Mouse (Mus musculus) erythroblast, embryonic 14.5 days (primary cell): Measurements from ENCODE around the gene Nop10. TPM values are rescaled to one million over a fixed set of nuclear protein-coding genes. Genes with fewer than 3 reads are reported as not detected.

Experiments
- H3K27me3 ChIP-seq: 2 replicates; pipeline ENCODE4 v1.6.1; 2012; ENCODE audit warnings: inconsistent platforms; ENCODE audit not compliant: control insufficient read depth
- H3K36me3 ChIP-seq: 2 replicates; pipeline ENCODE4 v1.6.1; 2012; ENCODE audit warnings: mild to moderate bottlenecking, inconsistent platforms; ENCODE audit not compliant: control insufficient read depth
- H3K4me1 ChIP-seq: 2 replicates; pipeline ENCODE4 v1.6.1; 2012; ENCODE audit warnings: inconsistent platforms; ENCODE audit not compliant: control insufficient read depth
- H3K4me3 ChIP-seq: replicated peaks from 2 replicates; pipeline ENCODE3; 2012; ENCODE audit warnings: moderate library complexity, mild to moderate bottlenecking, inconsistent platforms
- H3K9me3 ChIP-seq: 2 replicates; pipeline ENCODE4 v1.6.1; 2012; ENCODE audit warnings: low read length, inconsistent platforms, mixed read lengths; ENCODE audit not compliant: control insufficient read depth
- GATA1 ChIP-seq: IDR thresholded peaks from 2 replicates; pipeline ENCODE4 v1.6.1; 2012; ENCODE audit warnings: low read length, inconsistent platforms, mixed read lengths
- TAL1 ChIP-seq: IDR thresholded peaks from 3 replicates; pipeline ENCODE4 v1.6.1; 2012; ENCODE audit warnings: low read length, inconsistent platforms, mixed read lengths
- polyA plus RNA-seq: library from polyadenylated mRNA; stranded (reverse); fragments of >175 nt; gene quantifications from 2 replicates; pipeline ENCODE4 v1.2.3, GENCODE M21; 2012

Nop10 gene
- polyA plus RNA-seq, 1 experiment = 1.5 TPM

GRCm38 (mm10) chr2:112239212-112239934 lies 22.4 kb upstream of the Nop10 start, which contains the start of gene Lpcat4:
TSS of gene Lpcat4 (plus strand) at chr2:112239468.
- H3K27me3 ChIP-seq = peaks cover 28% of the 10 kb centered on the region
- H3K4me1 ChIP-seq = peaks cover 23% of the 10 kb centered on the region
- no peaks in the 10 kb centered on the region for H3K9me3 ChIP-seq
- peak within 1 kb of the TSS; percentile 89 for H3K4me3 ChIP-seq
- no peaks in the 10 kb centered on the region for H3K36me3 ChIP-seq
- TF ChIP-seq GATA1 (no peak), TAL1 (no peak)

GRCm38 (mm10) chr2:112239935-112240721 lies 21.6 kb upstream of the Nop10 start:
- Histone ChIP-seq H3K4me3 (peak overlapping the region; percentile 89), H3K27me3 (peaks cover 28% of the 10 kb centered on the region)

GRCm38 (mm10) chr2:112241787-112242186 lies 19.9 kb upstream of the Nop10 start:
- H3K4me3 ChIP-seq = no peak overlapping the region
- peaks cover 28% of the 10 kb centered on the region for H3K27me3 ChIP-seq
- H3K36me3 ChIP-seq = no peaks in the 10 kb centered on the region
- H3K9me3 ChIP-seq = no peaks in the 10 kb centered on the region
- peaks cover 23% of the 10 kb centered on the region for H3K4me1 ChIP-seq
- TF ChIP-seq TAL1 = no peak
- no peak for TF ChIP-seq GATA1

More at GRCm38 (mm10) chr2:112239935-112240721, 21.6 kb upstream of the Nop10 start:
- no peak for TF ChIP-seq GATA1
- no peak for TF ChIP-seq TAL1
- Histone ChIP-seq H3K4me1 (peaks cover 23% of the 10 kb centered on the region), H3K9me3 (no peaks in the 10 kb centered on the region), H3K36me3 (no peaks in the 10 kb centered on the region)

- Histone ChIP-seq H3K4me3 (no peak overlapping the region), H3K36me3 (no peaks in the 10 kb centered on the region), H3K27me3 (peaks cover 12% of the 10 kb centered on the region), H3K9me3 (no peaks in the 10 kb centered on the region), H3K4me1 (peaks cover 2% of the 10 kb centered on the region)
- TF ChIP-seq GATA1 (no peak), TAL1 (no peak)
These were observed 16.4 kb upstream of the Nop10 start for GRCm38 (mm10) chr2:112245307-112245706.

- no peaks in the 10 kb centered on the region for H3K9me3 ChIP-seq
- peaks cover 4% of the 10 kb centered on the region for H3K27me3 ChIP-seq
- no peak overlapping the region for H3K4me3 ChIP-seq
- no peaks in the 10 kb centered on the region for H3K4me1 ChIP-seq
- H3K36me3 ChIP-seq = no peaks in the 10 kb centered on the region
- TF ChIP-seq GATA1 (no peak), TAL1 (no peak)
These were observed 15.5 kb upstream of the Nop10 start for GRCm38 (mm10) chr2:112246193-112246592.

- no peak for TF ChIP-seq TAL1
- no peak for TF ChIP-seq GATA1
- no peaks in the 10 kb centered on the region for H3K9me3 ChIP-seq
- no peaks in the 10 kb centered on the region for H3K27me3 ChIP-seq
- H3K36me3 ChIP-seq = no peaks in the 10 kb centered on the region
- H3K4me1 ChIP-seq = no peaks in the 10 kb centered on the region
- no peak overlapping the region for H3K4me3 ChIP-seq
These were observed 14.4 kb upstream of the Nop10 start for GRCm38 (mm10) chr2:112247323-112247722.

- Histone ChIP-seq H3K36me3 (no peaks in the 10 kb centered on the region), H3K9me3 (no peaks in the 10 kb centered on the region), H3K4me3 (no peak overlapping the region), H3K27me3 (no peaks in the 10 kb centered on the region), H3K4me1 (no peaks in the 10 kb centered on the region)
- TF ChIP-seq GATA1 (no peak), TAL1 (no peak)
These were observed 11.8 kb upstream of the Nop10 start for GRCm38 (mm10) chr2:112249780-112250453.

- TF ChIP-seq GATA1 = no peak
- TF ChIP-seq TAL1 = no peak
- Histone ChIP-seq H3K9me3 (no peaks in the 10 kb centered on the region), H3K4me1 (no peaks in the 10 kb centered on the region), H3K4me3 (no peak overlapping the region), H3K36me3 (no peaks in the 10 kb centered on the region), H3K27me3 (no peaks in the 10 kb centered on the region)
These were observed 6.8 kb upstream of the Nop10 start for GRCm38 (mm10) chr2:112254675-112255515.
